Mouse (Mus musculus): ENCODE measurements around the gene Naa15.

GRCm38 (mm10) chr3:51495646-51496045 is 80.7 kb downstream of the Naa15 start:
- no peak for TF ChIP-seq POLR2A (IDR thresholded peaks at IDR 0.05; ENCODE audit: low read depth, low read length)
- no peak for TF ChIP-seq CTCF (IDR thresholded peaks at IDR 0.05; ENCODE audit: extremely low read depth, insufficient read length, insufficient replicate concordance, low read depth, low read length)
